Mouse (Mus musculus) olfactory bulb, adult 2 months (tissue): ENCODE data around the gene Paics. TPM values are rescaled to one million over a fixed set of nuclear protein-coding genes. Genes with fewer than 3 reads are reported as not detected.
A peak's percentile ranks its signal among the peaks of the same experiment; 100 is the strongest.

Experiments used
- H3K27ac ChIP-seq: fragments of 200-500 bp; 2 replicates; pipeline ENCODE4 v1.5.1; 2012; ENCODE audit warnings: low read depth, low read length; ENCODE audit not compliant: insufficient read depth
- H3K4me1 ChIP-seq: fragments of 200-500 bp; 2 replicates; pipeline ENCODE4 v1.6.1; 2012; ENCODE audit warnings: low read length; ENCODE audit not compliant: control insufficient read depth, insufficient read depth
- H3K4me3 ChIP-seq: fragments of 200-500 bp; 2 replicates; pipeline ENCODE4 v1.5.1; 2012; ENCODE audit warnings: mild to moderate bottlenecking, low read depth, low read length, moderate library complexity; ENCODE audit not compliant: insufficient read depth
- CTCF ChIP-seq: fragments of 200-500 bp; IDR thresholded peaks from 2 replicates; pipeline ENCODE4 v1.5.1; 2012; ENCODE audit warnings: low read depth, mild to moderate bottlenecking, low read length, moderate library complexity; ENCODE audit not compliant: insufficient read depth
- POLR2A ChIP-seq: fragments of 200-500 bp; IDR thresholded peaks from 2 replicates; pipeline ENCODE4 v1.6.1; 2012; ENCODE audit warnings: mild to moderate bottlenecking, low read depth, low read length, moderate library complexity; ENCODE audit not compliant: insufficient read depth
- WGBS: fragments of 180-500 bp; shearing (Covaris S2); methylation state at CpG from one replicate; pipeline ENCODE4 v1.1.7; 2018; 5-methylcytosine and 5-hydroxymethylcytosine counted together
- polyA plus RNA-seq: library from polyadenylated mRNA; stranded (reverse); fragments of >200 nt; gene quantifications from 2 replicates; pipeline ENCODE4 v1.2.4, GENCODE M21; 2012; ENCODE audit warnings: low replicate concordance; ENCODE audit not compliant: missing spikeins, insufficient read depth, insufficient read length

Gene Paics
- polyA plus RNA-seq, 1 experiment = not detected

GRCm38 (mm10) chr5:76923428-76923827 is 27.7 kb upstream of the Paics start:
- H3K4me3 ChIP-seq = no peak overlapping the region
- H3K4me1 ChIP-seq = 0 out of 2 replicates have a peak, but pooled peaks cover 3% of the 10 kb centered on the region
- no peak overlapping the region for H3K27ac ChIP-seq
- TF ChIP-seq CTCF (no peak), POLR2A (no peak)
- WGBS = 59% methylated on average over 13 of the region's 13 CpGs

DNA sequence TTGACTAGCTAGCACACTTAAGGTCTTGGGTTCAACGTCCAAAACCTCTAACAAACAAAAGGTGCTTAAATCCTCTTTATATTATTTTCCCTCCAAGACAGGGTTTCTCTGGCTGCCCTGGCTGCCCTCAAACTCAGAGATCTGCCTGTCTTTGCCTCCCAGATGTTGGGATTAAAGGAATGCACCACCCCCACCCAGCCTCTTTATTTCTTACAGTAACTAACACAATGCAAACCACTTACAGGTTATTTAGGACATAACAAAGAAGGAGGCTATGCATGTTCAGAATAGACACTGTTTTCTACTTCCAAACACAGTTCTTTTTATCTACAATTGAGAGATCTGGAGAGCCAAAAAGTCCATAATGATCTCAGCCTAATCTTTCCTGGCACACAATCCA is 26.8 kb upstream of the Paics start:
- 68% methylated on average over 1 of the region's 1 CpGs for WGBS
- Histone ChIP-seq H3K4me3 (no peak overlapping the region), H3K4me1 (peaks cover 6% of the 10 kb centered on the region; the same call in 1 of the 2 replicates), H3K27ac (no peak overlapping the region)
- TF ChIP-seq CTCF = no peak
- no peak for TF ChIP-seq POLR2A

DNA sequence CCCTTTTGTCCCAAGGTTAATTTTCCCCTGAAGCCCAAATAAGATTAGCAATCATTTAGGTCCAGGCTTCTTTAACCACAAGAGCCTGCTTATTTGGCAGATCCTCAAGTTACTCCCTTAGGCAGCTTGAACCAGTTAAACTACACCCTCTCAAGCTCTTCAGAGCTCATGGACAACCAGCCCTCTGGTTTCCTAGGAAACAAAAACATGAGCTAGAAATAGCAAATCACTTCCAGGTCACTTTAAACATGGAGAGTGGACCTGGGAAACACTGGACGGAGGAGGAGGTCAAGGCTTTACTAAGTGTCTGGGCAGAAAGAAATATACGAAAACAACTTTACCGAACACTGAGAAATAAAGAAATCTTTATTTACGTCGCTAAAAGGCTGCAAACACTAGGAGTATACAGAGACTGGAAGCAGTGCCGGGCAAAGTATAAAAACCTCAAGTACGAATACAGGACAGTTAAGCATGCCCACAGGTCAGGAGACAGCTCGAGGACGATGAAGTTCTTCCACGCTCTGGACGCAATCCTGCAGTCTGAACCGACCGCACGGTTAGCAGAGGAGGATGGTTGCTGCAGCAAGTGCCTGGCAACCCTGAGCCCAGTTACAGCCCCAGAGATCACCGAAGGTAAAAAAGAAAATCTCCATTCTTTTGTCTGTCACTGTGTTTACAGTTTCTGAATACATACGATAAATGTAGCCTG is 22.8 kb upstream of the Paics start:
- H3K4me1 ChIP-seq = peaks cover 8% of the 10 kb centered on the region; the same call in 1 of the 2 replicates
- peak overlapping the region; percentile 77 for H3K27ac ChIP-seq
- H3K4me3 ChIP-seq = peak overlapping the region; percentile 44
- WGBS = 42% methylated on average over 16 of the region's 16 CpGs
- no peak for TF ChIP-seq CTCF
- TF ChIP-seq POLR2A = no peak

DNA sequence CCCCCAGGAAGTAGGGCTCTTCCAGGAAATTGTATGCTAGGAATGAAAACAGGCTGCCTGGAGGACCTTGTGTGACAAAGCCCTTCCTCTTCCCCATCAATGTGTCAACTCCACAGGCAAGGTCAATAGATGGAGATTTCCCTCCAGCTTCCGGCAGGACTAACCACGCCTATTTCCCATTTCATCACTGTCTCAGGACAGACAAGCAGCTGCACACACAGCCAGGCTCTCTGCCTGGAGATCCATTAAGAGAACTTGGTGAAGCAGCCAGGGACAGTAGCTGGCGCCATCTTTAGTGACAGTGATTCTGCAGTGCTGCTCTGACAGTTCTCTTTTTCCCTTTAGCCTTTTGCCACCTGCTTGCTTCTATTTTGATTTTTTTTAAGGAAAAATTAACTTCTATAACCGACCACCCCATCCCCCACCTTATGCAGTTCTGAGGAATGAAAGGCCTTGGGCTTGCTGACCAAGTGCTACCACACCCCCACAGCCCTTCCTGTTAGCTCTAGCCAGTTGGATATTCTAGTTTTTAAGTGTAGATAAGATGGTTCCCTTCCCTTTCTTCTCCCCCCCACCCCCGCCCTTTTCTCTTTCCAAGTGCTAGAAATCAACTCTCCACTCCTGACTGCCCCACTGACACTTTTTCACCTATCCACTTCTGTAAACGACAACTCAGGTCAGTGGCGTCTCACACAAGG is 21.8 kb upstream of the Paics start:
- no peak overlapping the region for H3K27ac ChIP-seq
- WGBS = 77% methylated on average over 7 of the region's 7 CpGs
- no peak overlapping the region for H3K4me3 ChIP-seq
- peaks cover 5% of the 10 kb centered on the region; the same call in 1 of the 2 replicates for H3K4me1 ChIP-seq
- TF ChIP-seq CTCF (no peak), POLR2A (no peak)

- H3K4me3 ChIP-seq = no peak overlapping the region
- WGBS = 97% methylated on average over 8 of the region's 8 CpGs
- H3K4me1 ChIP-seq = no peaks in the 10 kb centered on the region
- TF ChIP-seq CTCF (no peak), POLR2A (no peak)
- no peak overlapping the region for H3K27ac ChIP-seq
These were observed 11.4 kb upstream of the Paics start for GRCm38 (mm10) chr5:76939717-76940116.

DNA sequence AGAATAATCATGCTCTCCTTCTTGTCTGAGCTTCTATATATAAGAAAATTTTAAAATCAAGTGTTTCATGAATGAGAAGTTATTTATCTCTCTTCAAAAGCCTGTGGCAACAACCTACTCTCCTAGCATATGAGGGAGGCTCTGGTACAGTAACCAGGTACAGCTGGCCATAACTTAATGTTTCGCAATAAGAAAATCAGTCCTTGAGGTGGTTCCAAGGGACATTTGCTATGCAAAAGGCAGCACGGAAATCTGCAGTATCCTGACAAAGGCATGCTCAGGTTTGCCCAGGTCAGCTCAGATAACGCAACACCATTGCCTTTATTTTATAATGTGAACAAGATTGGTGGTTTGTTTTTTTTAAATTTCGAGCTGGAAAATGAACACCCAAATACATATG is 9.1 kb upstream of the Paics start:
- H3K4me1 ChIP-seq = no peaks in the 10 kb centered on the region
- 93% methylated on average over 4 of the region's 4 CpGs for WGBS
- TF ChIP-seq CTCF = no peak
- no peak for TF ChIP-seq POLR2A
- H3K4me3 ChIP-seq = no peak overlapping the region
- H3K27ac ChIP-seq = no peak overlapping the region

- H3K4me1 ChIP-seq = peaks cover 2% of the 10 kb centered on the region; the same call in 1 of the 2 replicates
- H3K27ac ChIP-seq = no peak overlapping the region
- no peak overlapping the region for H3K4me3 ChIP-seq
- TF ChIP-seq POLR2A (no peak), CTCF (no peak)
- 83% methylated on average over 4 of the region's 4 CpGs for WGBS
These were observed 8.6 kb upstream of the Paics start for GRCm38 (mm10) chr5:76942505-76942904.

DNA sequence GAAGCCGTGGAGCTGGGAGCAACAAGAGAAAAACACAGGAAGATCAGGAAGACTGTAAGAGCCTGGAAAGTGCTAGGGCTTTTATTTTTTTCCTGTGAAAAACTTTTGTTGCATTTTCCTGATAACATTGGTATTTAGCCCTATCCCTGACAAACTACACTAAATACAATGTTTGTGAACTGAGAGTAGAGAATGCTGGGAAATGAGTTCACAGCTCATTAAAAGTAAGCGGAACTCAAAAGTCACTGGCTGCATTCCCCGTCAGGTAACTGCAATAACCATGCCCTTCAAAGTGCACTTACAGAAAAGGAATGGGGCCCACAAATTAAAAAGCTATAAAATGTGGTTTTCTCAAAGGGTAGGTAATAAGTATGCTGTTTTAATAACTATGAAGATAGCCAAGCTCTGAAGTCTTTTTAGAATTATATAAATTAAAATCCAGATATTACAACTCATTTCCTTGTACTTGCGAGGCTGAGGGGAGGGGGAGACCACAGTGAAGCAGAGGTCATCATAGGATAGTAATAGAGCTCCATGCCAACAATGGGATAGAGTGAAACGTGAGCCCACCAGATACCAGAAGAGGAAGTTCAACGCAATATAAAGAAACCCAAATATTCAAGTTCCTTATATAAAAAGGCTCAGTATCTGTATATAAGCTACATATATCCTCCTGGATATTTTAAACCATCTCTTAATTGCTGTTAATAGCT is 6.0 kb upstream of the Paics start:
- no peak for TF ChIP-seq CTCF
- TF ChIP-seq POLR2A = no peak
- Histone ChIP-seq H3K4me3 (no peak overlapping the region), H3K4me1 (peaks cover 8% of the 10 kb centered on the region; the same call in 1 of the 2 replicates), H3K27ac (no peak overlapping the region)
- WGBS = 81% methylated on average over 6 of the region's 6 CpGs

DNA sequence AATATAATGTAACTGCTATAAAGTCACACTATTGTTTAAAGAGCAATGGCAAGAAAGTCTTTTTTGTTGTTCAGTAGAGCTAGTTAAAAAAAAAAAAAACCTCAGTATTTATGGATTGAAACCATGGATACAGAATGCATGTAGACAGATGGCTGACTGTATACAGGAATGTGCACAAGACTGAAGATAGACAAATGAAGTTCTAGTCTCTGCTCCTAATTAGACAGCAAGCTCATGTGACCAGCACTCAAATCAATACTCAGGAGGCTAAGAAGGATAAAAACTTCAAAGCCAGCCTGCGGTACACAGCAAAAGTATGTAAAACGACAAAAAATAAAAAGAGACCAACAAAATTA is 5.5 kb upstream of the Paics start:
- TF ChIP-seq POLR2A = no peak
- TF ChIP-seq CTCF = no peak
- WGBS = 77% methylated on average over 2 of the region's 2 CpGs
- no peak overlapping the region for H3K27ac ChIP-seq

More for the DNA sequence above, 5.5 kb upstream of the Paics start:
- Histone ChIP-seq H3K4me1 (peaks cover 8% of the 10 kb centered on the region; the same call in 1 of the 2 replicates), H3K4me3 (no peak overlapping the region)
